Mouse (Mus musculus) thymus, adult 18-20 months (tissue): ENCODE results near the gene Olfr128.
"Not testable (repeated sequence)": the region's sequence is repeated elsewhere in the genome, so short reads cannot be mapped to it uniquely, and the experiment has no call there.

ENCODE experiments used
- DNase-seq, 2 experiments: peaks; one replicate each; pipeline ENCODE4 v3.0.0; 2022; ENCODE audit warnings: mixed read lengths in 2 of 2

Gene Olfr128

GRCm38 (mm10) chr17:37920248-37920647 lies at the start of gene Olfr128:
Olfr128 (plus strand) TSS chr17:37920548.
- DNase-seq = no peak

DNA sequence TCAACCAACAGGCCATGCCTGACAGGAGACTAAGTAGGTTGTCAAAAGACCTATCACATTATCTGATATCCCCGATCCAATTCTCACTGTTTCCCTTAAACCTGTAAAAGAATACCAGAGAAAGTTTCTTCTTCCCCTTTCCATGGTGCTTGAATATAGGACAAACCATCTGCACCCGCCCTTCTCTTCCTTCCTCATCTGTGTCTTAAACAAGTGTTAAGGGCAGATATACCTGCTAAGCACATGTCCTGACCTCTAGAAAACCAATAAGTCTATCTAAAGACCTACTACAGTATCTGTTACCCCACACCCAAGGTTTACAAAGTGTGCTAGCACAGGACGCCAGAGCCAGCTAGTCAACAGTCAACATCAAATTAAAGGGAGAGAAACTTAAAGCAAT lies 46.5 kb upstream of the Olfr128 start:
- DNase-seq = no peak

GRCm38 (mm10) chr17:37900137-37900536 lies 20.2 kb upstream of the Olfr128 start, which contains the start of gene Olfr127:
Olfr127 (plus strand) TSS chr17:37900437.
- DNase-seq = no peak

DNA sequence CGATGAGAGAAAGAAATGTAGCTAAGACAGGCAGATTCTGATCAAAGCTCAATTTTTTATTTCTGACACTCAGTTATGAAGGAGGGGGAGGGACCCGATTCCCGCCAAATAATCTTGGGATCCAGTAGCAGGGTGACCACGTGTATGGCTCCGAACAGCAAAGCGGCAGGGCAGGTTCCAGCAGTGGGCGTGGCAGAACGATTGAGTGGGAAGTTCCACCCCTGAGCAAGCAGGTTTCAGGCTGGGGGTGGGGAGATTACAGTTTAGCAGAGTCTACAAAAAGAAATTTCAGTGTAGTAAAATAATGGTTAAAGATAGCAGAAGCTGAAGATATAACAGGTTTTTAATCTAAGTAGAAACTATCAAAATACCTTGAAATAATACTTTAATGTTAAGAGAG lies 13.5 kb upstream of the Olfr128 start:
- DNase-seq = not testable (repeated sequence)

- no peak for DNase-seq
These were observed 32.6 kb downstream of the Olfr128 start, which contains the start of gene Olfr761 for GRCm38 (mm10) chr17:37952979-37953378. Olfr761 (minus strand) TSS chr17:37953079.

- no peak for DNase-seq
These were observed 53.2 kb downstream of the Olfr128 start for GRCm38 (mm10) chr17:37973591-37973990.
